Mouse (Mus musculus): ENCODE measurements around the gene Cbx8. TPM values are rescaled to one million over a fixed set of nuclear protein-coding genes. Genes with fewer than 3 reads are reported as not detected.
A peak's percentile ranks its signal among the peaks of the same experiment; 100 is the strongest.

Gene Cbx8
- polyA plus RNA-seq, 1 experiment from 2014 or later, result 6.4 TPM

- TF ChIP-seq CTCF (IDR thresholded peaks at IDR 0.05; ENCODE audit: low read depth), result no peak
- WGBS, result 1% methylated on average over 64 of the region's 65 CpGs
- H3K36me3 ChIP-seq (ENCODE audit: control insufficient read depth, insufficient read depth), result no peaks in the 10 kb centered on the region
- H3K4me1 ChIP-seq (replicated peaks; ENCODE audit: control insufficient read depth, insufficient read depth, low read length), result peaks cover 36% of the 10 kb centered on the region
- H3K27ac ChIP-seq (ENCODE audit: low read depth, low read length), result peak overlapping the region; percentile 61
- peak overlapping the region; percentile 91 for H3K4me2 ChIP-seq (replicated peaks; ENCODE audit: low read depth)
- peak overlapping the region; percentile 49 for H3K4me3 ChIP-seq (ENCODE audit: low read depth, low read length)
- H3K9me3 ChIP-seq (ENCODE audit: control insufficient read depth), result no peaks in the 10 kb centered on the region
- H3K9ac ChIP-seq (ENCODE audit: low read depth, low read length), result peak overlapping the region; percentile 65
- peaks cover 75% of the 10 kb centered on the region for H3K27me3 ChIP-seq (replicated peaks; ENCODE audit: control insufficient read depth, insufficient read depth, low read length)
- no peak; the same call in 1 of the 2 replicates for ATAC-seq
Observed at GRCm38 (mm10) chr11:119056301-119057211, 15.8 kb upstream of the Cbx8 start.

GRCm38 (mm10) chr11:119055571-119056131 lies 14.9 kb upstream of the Cbx8 start:
- Histone ChIP-seq H3K4me2 (replicated peaks; ENCODE audit: low read depth) (peak overlapping the region; percentile 91), H3K36me3 (ENCODE audit: control insufficient read depth, insufficient read depth) (no peaks in the 10 kb centered on the region), H3K27ac (ENCODE audit: low read depth, low read length) (no peak overlapping the region), H3K4me1 (replicated peaks; ENCODE audit: control insufficient read depth, insufficient read depth, low read length) (peaks cover 38% of the 10 kb centered on the region), H3K9ac (ENCODE audit: low read depth, low read length) (no peak overlapping the region; the same call in 1 of the 2 replicates), H3K4me3 (ENCODE audit: low read depth, low read length) (peak overlapping the region; percentile 49), H3K9me3 (ENCODE audit: control insufficient read depth) (no peaks in the 10 kb centered on the region), H3K27me3 (replicated peaks; ENCODE audit: control insufficient read depth, insufficient read depth, low read length) (peaks cover 79% of the 10 kb centered on the region)
- TF ChIP-seq CTCF (IDR thresholded peaks at IDR 0.05; ENCODE audit: low read depth), result no peak
- 3% methylated on average over 32 of the region's 32 CpGs for WGBS
- ATAC-seq, result no peak

GRCm38 (mm10) chr11:119054351-119055345 lies 13.9 kb upstream of the Cbx8 start:
- Histone ChIP-seq H3K27me3 (replicated peaks; ENCODE audit: control insufficient read depth, insufficient read depth, low read length) (peaks cover 77% of the 10 kb centered on the region), H3K4me2 (replicated peaks; ENCODE audit: low read depth) (peak overlapping the region; percentile 69), H3K36me3 (ENCODE audit: control insufficient read depth, insufficient read depth) (no peaks in the 10 kb centered on the region), H3K4me1 (replicated peaks; ENCODE audit: control insufficient read depth, insufficient read depth, low read length) (peaks cover 38% of the 10 kb centered on the region), H3K9me3 (ENCODE audit: control insufficient read depth) (no peaks in the 10 kb centered on the region), H3K27ac (ENCODE audit: low read depth, low read length) (no peak overlapping the region), H3K4me3 (ENCODE audit: low read depth, low read length) (peak overlapping the region; percentile 49), H3K9ac (ENCODE audit: low read depth, low read length) (no peak overlapping the region)
- ATAC-seq, result no peak
- peak; percentile 75 for TF ChIP-seq CTCF (IDR thresholded peaks at IDR 0.05; ENCODE audit: low read depth)
- 4% methylated on average over 47 of the region's 47 CpGs for WGBS

GRCm38 (mm10) chr11:119053738-119054350 lies 13.1 kb upstream of the Cbx8 start:
- H3K27me3 ChIP-seq (replicated peaks; ENCODE audit: control insufficient read depth, insufficient read depth, low read length), result peaks cover 76% of the 10 kb centered on the region
- H3K4me1 ChIP-seq (replicated peaks; ENCODE audit: control insufficient read depth, insufficient read depth, low read length), result peaks cover 36% of the 10 kb centered on the region
- peak overlapping the region; percentile 69 for H3K4me2 ChIP-seq (replicated peaks; ENCODE audit: low read depth)
- whole genome bisulfite sequencing, result under 1% methylated on average over 34 of the region's 35 CpGs
- no peaks in the 10 kb centered on the region for H3K9me3 ChIP-seq (ENCODE audit: control insufficient read depth)
- H3K27ac ChIP-seq (ENCODE audit: low read depth, low read length), result no peak overlapping the region
- peak overlapping the region; percentile 33 for H3K4me3 ChIP-seq (ENCODE audit: low read depth, low read length)
- TF ChIP-seq CTCF (IDR thresholded peaks at IDR 0.05; ENCODE audit: low read depth), result no peak
- no peak overlapping the region for H3K9ac ChIP-seq (ENCODE audit: low read depth, low read length)
- H3K36me3 ChIP-seq (ENCODE audit: control insufficient read depth, insufficient read depth), result no peaks in the 10 kb centered on the region
- ATAC-seq, result no peak

GRCm38 (mm10) chr11:119053257-119053670 lies 12.5 kb upstream of the Cbx8 start:
- peaks cover 30% of the 10 kb centered on the region for H3K4me1 ChIP-seq (replicated peaks; ENCODE audit: control insufficient read depth, insufficient read depth, low read length)
- peaks cover 76% of the 10 kb centered on the region for H3K27me3 ChIP-seq (replicated peaks; ENCODE audit: control insufficient read depth, insufficient read depth, low read length)
- no peaks in the 10 kb centered on the region for H3K36me3 ChIP-seq (ENCODE audit: control insufficient read depth, insufficient read depth)
- under 1% methylated on average over 34 of the region's 42 CpGs for WGBS
- TF ChIP-seq CTCF (IDR thresholded peaks at IDR 0.05; ENCODE audit: low read depth), result peak; percentile 67
- H3K27ac ChIP-seq (ENCODE audit: low read depth, low read length), result peak overlapping the region; percentile 41; the same call in 1 of the 2 replicates
- no peak overlapping the region; the same call in 1 of the 2 replicates for H3K9ac ChIP-seq (ENCODE audit: low read depth, low read length)
- H3K9me3 ChIP-seq (ENCODE audit: control insufficient read depth), result no peaks in the 10 kb centered on the region
- H3K4me3 ChIP-seq (ENCODE audit: low read depth, low read length), result peak overlapping the region; percentile 33
- H3K4me2 ChIP-seq (replicated peaks; ENCODE audit: low read depth), result peak overlapping the region; percentile 69
- ATAC-seq, result peak; percentile 73
